Mouse (Mus musculus) embryonic facial prominence, embryonic 14.5 days (tissue): Measurements from ENCODE around the gene Mgst2. TPM values are rescaled to one million over a fixed set of nuclear protein-coding genes. Genes with fewer than 3 reads are reported as not detected.

Experiments
- ATAC-seq: fragments of 200-750 bp; cut with Nextera tagmentation; 2 replicates; pipeline ENCODE4 v1.8.0; 2017; ENCODE audit warnings: low read depth, moderate number of reproducible peaks, moderate TSS enrichment
- DNase-seq: peaks from one replicate; pipeline ENCODE4 v3.0.0-alpha.2; 2015; ENCODE audit warnings: low spot score
- H3K27ac ChIP-seq: fragments of 300-500 bp; sonication (generic); replicated peaks from 2 replicates; pipeline ENCODE4 v1.5.1; 2014; ENCODE audit warnings: low read depth, mild to moderate bottlenecking, low read length, moderate library complexity
- H3K27me3 ChIP-seq: fragments of 300-500 bp; sonication (generic); replicated peaks from 2 replicates; pipeline ENCODE4 v1.6.1; 2014; ENCODE audit warnings: low read length; ENCODE audit not compliant: control insufficient read depth, insufficient read depth
- H3K36me3 ChIP-seq: fragments of 300-500 bp; sonication (generic); 2 replicates; pipeline ENCODE4 v1.6.1; 2014; ENCODE audit warnings: low read length, mixed read lengths; ENCODE audit not compliant: control insufficient read depth, insufficient read depth
- H3K4me1 ChIP-seq: fragments of 300-500 bp; sonication (generic); 2 replicates; pipeline ENCODE4 v1.6.1; 2014; ENCODE audit warnings: antibody characterized with exemption, low read length; ENCODE audit not compliant: control insufficient read depth, insufficient read depth
- H3K4me2 ChIP-seq: fragments of 300-500 bp; sonication (generic); 2 replicates; pipeline ENCODE4 v1.6.1; 2014; ENCODE audit warnings: low read depth, mild to moderate bottlenecking, low read length, moderate library complexity, mixed read lengths
- H3K4me3 ChIP-seq: fragments of 300-500 bp; sonication (generic); 2 replicates; pipeline ENCODE4 v1.5.1; 2014; ENCODE audit warnings: low read depth, mild to moderate bottlenecking, low read length
- H3K9ac ChIP-seq: fragments of 300-500 bp; sonication (generic); 2 replicates; pipeline ENCODE4 v1.6.1; 2014; ENCODE audit warnings: low read depth, mild to moderate bottlenecking, low read length, moderate library complexity, mixed read lengths
- H3K9me3 ChIP-seq: fragments of 300-500 bp; sonication (generic); 2 replicates; pipeline ENCODE4 v1.6.1; 2016; ENCODE audit warnings: low read length; ENCODE audit not compliant: control insufficient read depth
- WGBS: fragments of 180-500 bp; shearing (Covaris S2); extraction: QIAGEN DNeasy Blood & Tissue Kit; methylation state at CpG from one replicate; pipeline ENCODE4 v1.1.7; 2014; 5-methylcytosine and 5-hydroxymethylcytosine counted together
- polyA plus RNA-seq: library from polyadenylated mRNA; unstranded; fragments of >200 nt; fragmentation: Nextera tagmentation; extraction: Ambion mirVana; gene quantifications from 2 replicates; pipeline ENCODE4 v1.2.1, GENCODE M21; 2014

The Mgst2 gene
- polyA plus RNA-seq, 1 experiment from 2014 or later = 6.6 TPM

DNA sequence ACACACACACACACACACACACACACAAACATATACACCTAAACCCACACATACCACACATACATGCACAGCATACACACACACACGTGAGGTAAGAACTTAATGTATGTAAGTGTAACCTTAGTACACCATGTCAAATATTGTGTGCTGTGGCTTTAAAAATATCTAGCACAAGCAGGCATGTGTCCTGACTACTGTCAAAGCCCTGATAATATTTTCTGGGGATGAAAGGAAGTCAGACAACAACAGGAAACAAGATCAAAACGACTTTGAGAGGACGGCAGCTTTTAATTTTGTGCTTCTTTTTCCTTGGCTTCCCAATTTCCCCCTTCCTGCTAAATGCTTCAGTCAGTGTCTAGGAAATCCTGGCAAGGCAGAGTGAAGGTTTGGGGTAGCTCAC lies 52.2 kb downstream of the Mgst2 start:
- DNase-seq = no peak
- no peak overlapping the region for H3K4me3 ChIP-seq
- H3K27ac ChIP-seq = no peak overlapping the region
- H3K9ac ChIP-seq = no peak overlapping the region
- no peaks in the 10 kb centered on the region for H3K9me3 ChIP-seq
- WGBS = 28% methylated on average over 3 of the region's 3 CpGs
- no peaks in the 10 kb centered on the region for H3K27me3 ChIP-seq
- H3K4me2 ChIP-seq = no peak overlapping the region
- ATAC-seq = no peak
- H3K4me1 ChIP-seq = peaks cover 20% of the 10 kb centered on the region
- H3K36me3 ChIP-seq = no peaks in the 10 kb centered on the region

DNA sequence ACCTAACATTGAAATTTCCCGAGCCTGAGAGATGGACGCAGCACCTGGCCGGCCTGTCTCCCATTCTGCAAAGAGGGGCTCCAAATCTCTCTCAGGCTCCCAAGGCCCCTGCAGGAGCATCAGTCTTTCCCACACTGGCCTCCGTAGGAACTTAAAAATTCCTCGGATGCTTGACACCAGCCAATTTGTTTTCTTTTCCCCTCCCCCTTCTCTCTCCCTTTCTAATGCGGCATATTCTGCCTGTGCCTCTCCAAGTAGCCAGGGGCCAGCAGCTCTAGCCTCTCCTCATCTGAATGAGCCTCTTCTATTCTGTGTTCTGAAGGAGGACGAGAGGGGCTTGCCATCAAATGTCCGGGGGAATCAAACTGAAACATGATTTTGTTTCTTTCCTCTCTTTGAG lies 53.1 kb downstream of the Mgst2 start:
- Histone ChIP-seq H3K27me3 (no peaks in the 10 kb centered on the region), H3K27ac (no peak overlapping the region), H3K4me1 (peaks cover 17% of the 10 kb centered on the region), H3K4me2 (no peak overlapping the region), H3K9ac (0 out of 2 replicates have a peak overlapping the region, but pooled peaks have one; percentile 28), H3K9me3 (no peaks in the 10 kb centered on the region), H3K4me3 (no peak overlapping the region), H3K36me3 (no peaks in the 10 kb centered on the region)
- WGBS = 8% methylated on average over 8 of the region's 8 CpGs
- no peak for ATAC-seq
- peak; percentile 55 for DNase-seq

DNA sequence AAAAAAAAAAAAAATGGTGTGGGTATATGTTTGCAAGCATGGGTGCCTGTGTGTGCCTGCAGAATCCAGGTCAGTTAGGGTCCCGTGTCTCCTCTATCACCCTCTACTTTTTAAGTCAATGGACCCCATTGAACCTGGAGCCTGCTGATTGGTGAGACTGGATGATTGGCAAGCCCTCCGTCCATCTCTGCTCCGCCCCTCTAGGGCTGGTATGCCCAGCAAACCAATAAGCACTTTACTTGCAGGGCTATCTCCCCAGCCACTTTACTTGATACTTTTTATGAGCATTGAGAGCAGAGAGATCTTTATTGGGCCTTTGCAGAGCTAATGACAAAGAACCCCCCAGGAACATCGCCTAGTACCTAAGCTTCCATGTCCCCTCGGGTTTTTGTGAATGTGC lies 54.3 kb downstream of the Mgst2 start:
- no peaks in the 10 kb centered on the region for H3K36me3 ChIP-seq
- no peak overlapping the region for H3K27ac ChIP-seq
- no peak for ATAC-seq
- peaks cover 7% of the 10 kb centered on the region; the same call in 1 of the 2 replicates for H3K4me1 ChIP-seq
- 82% methylated on average over 5 of the region's 5 CpGs for WGBS
- no peak overlapping the region for H3K4me3 ChIP-seq
- no peak overlapping the region for H3K9ac ChIP-seq
- no peak overlapping the region for H3K4me2 ChIP-seq
- H3K9me3 ChIP-seq = no peaks in the 10 kb centered on the region
- H3K27me3 ChIP-seq = no peaks in the 10 kb centered on the region
- no peak for DNase-seq

DNA sequence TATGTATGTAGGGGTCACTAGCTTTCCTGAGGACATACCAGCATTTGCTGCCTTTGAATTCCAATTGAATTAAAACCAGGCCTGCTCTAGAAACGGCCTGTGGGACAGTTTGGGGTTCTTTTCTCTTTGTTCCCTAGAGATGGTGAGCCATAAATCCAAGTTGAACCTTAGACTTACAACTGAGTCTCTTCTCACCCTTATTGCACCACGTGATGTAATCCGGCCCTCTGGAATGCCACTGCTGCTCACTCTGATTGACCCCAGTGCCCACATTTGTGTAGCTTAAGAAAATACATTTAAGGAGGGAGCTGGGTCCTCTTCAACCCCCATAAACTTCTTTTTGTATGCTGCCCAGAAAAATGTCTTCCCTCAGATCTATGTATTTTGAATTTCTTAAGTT lies 57.3 kb downstream of the Mgst2 start:
- no peak overlapping the region for H3K4me3 ChIP-seq
- ATAC-seq (no peak), DNase-seq (no peak)
- H3K4me1 ChIP-seq = peaks cover 7% of the 10 kb centered on the region; the same call in 1 of the 2 replicates
- H3K9ac ChIP-seq = no peak overlapping the region
- H3K27me3 ChIP-seq = no peaks in the 10 kb centered on the region
- no peak overlapping the region for H3K27ac ChIP-seq
- no peaks in the 10 kb centered on the region for H3K9me3 ChIP-seq
- no peak overlapping the region for H3K4me2 ChIP-seq
- 37% methylated on average over 3 of the region's 3 CpGs for WGBS
- H3K36me3 ChIP-seq = no peaks in the 10 kb centered on the region

DNA sequence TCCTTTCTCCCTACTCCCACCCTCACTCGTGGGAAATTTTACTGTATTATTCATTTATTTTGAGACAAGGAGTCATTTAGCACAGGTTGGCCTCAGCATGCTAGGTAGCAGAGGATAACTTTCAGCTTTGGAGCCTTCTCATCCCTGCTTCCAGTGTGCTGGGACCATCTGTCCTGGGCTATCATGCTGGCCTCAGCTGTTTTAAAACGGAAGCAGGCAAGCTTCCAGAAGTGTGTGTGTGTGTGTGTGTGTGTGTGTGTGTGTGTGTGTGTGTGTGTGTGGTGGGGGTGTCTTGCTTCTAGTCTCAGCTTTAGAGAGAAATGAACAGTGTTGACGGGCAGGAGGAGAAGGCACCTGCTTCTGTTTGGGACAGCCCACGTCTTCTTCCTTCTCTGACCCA lies 57.7 kb downstream of the Mgst2 start:
- no peaks in the 10 kb centered on the region for H3K36me3 ChIP-seq
- H3K27ac ChIP-seq = no peak overlapping the region
- H3K27me3 ChIP-seq = no peaks in the 10 kb centered on the region
- no peaks in the 10 kb centered on the region for H3K9me3 ChIP-seq
- no peak overlapping the region for H3K4me2 ChIP-seq
- DNase-seq (no peak), ATAC-seq (no peak)
- H3K4me3 ChIP-seq = no peak overlapping the region
- peaks cover 7% of the 10 kb centered on the region; the same call in 1 of the 2 replicates for H3K4me1 ChIP-seq
- no peak overlapping the region for H3K9ac ChIP-seq
- WGBS = 57% methylated on average over 4 of the region's 4 CpGs

DNA sequence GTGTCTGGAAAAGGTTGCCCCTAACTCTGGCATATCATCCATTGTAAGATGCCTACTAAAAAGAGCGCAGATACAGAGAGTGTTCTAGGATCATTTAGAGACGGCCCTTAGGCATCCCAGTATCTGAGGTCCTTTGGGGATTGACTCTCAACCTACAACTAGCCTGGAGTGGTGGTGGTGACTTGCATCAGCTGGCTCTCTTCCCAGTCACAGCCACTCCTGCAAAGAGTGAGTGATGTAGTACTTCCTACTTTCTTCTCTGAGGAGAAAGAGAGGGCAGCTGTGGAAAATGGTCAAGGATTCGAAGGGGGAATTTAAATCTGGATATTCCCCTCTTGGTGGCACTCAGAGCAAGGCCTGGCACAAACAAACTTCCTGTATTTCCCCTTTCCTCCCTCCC lies 59.2 kb downstream of the Mgst2 start:
- no peaks in the 10 kb centered on the region for H3K27me3 ChIP-seq
- peaks cover 4% of the 10 kb centered on the region; the same call in 1 of the 2 replicates for H3K4me1 ChIP-seq
- H3K4me2 ChIP-seq = no peak overlapping the region
- no peak overlapping the region for H3K27ac ChIP-seq
- ATAC-seq (no peak), DNase-seq (no peak)
- no peaks in the 10 kb centered on the region for H3K9me3 ChIP-seq
- 81% methylated on average over 3 of the region's 3 CpGs for WGBS
- no peak overlapping the region for H3K9ac ChIP-seq
- no peaks in the 10 kb centered on the region for H3K36me3 ChIP-seq
- H3K4me3 ChIP-seq = no peak overlapping the region

DNA sequence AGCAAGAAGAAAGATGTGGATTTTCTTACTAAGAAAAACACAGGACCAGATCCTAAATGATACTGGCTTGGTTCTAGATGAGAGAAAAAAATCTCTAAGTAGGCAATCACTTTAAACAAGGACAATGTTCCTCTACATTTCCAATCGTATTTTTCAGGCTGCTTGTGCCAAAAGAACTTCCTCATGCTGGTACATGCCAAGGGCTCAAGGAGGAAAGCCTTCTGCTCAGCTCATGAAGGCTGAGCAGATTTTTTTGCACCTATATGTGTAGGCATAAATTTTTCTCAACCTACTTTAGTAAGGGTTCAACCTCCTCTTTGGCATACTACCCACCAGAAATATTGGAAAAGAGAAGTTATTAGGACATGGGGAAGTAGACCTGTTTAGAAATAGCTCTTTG lies 59.8 kb downstream of the Mgst2 start:
- Histone ChIP-seq H3K27ac (no peak overlapping the region), H3K9me3 (no peaks in the 10 kb centered on the region), H3K27me3 (no peaks in the 10 kb centered on the region), H3K4me2 (no peak overlapping the region), H3K4me1 (peaks cover 2% of the 10 kb centered on the region; the same call in 1 of the 2 replicates), H3K9ac (no peak overlapping the region), H3K4me3 (no peak overlapping the region), H3K36me3 (no peaks in the 10 kb centered on the region)
- 47% methylated on average over 1 of the region's 1 CpGs for WGBS
- DNase-seq = no peak
- no peak for ATAC-seq

DNA sequence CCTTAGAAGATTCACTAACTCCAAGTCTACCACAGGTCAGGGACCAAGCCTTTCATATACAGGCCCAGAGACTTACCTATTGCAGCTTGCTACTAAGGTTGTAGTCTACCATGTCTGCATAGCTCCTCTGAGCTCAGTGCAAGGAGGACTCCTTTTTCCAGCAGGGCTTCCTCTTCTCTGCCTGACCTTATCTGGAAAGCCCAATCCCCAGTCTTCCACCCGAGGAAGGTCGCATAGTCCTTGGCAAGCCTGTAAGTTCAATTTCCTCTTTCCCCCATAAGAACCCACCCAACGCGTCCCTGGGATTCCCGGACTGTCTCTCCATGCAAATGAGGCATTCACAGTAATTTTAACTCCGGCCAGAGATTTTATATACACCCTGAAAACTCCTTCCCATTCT lies 66.1 kb downstream of the Mgst2 start:
- Histone ChIP-seq H3K9ac (no peak overlapping the region), H3K4me1 (peaks cover 4% of the 10 kb centered on the region), H3K4me3 (no peak overlapping the region), H3K27me3 (no peaks in the 10 kb centered on the region), H3K9me3 (no peaks in the 10 kb centered on the region), H3K4me2 (no peak overlapping the region), H3K27ac (no peak overlapping the region), H3K36me3 (no peaks in the 10 kb centered on the region)
- ATAC-seq = no peak
- DNase-seq = no peak
- WGBS = 79% methylated on average over 6 of the region's 6 CpGs

DNA sequence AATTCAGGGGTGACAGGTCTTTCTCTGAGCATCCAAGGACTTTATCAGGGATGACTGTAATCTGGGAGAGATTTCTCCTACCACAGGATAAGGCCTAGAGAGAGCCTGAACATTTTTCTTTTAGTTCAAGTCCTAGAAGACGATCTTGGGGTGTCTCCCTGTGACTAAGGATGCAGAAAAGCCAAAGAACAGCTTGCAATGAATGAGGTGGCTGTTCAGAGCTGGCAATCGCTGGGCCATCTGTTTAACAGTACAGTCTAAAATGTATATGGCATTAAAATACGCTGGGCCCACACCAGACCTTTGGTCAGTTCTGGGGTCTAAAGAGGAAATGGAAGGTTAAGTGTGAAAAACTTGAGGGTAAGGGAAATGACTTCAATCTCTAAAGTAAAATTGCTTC lies 67.3 kb downstream of the Mgst2 start:
- H3K9ac ChIP-seq = no peak overlapping the region
- H3K36me3 ChIP-seq = no peaks in the 10 kb centered on the region
- H3K27me3 ChIP-seq = no peaks in the 10 kb centered on the region
- no peak overlapping the region for H3K4me3 ChIP-seq
- 78% methylated on average over 3 of the region's 3 CpGs for WGBS
- H3K9me3 ChIP-seq = no peaks in the 10 kb centered on the region
- DNase-seq (no peak), ATAC-seq (no peak)
- no peak overlapping the region for H3K4me2 ChIP-seq
- H3K27ac ChIP-seq = peak overlapping the region; percentile 33; the same call in 1 of the 2 replicates
- peaks cover 4% of the 10 kb centered on the region for H3K4me1 ChIP-seq
